Mouse (Mus musculus): Measurements from ENCODE around the gene Gpr160.
"Not testable (repeated sequence)": the region's sequence is repeated elsewhere in the genome, so short reads cannot be mapped to it uniquely, and the experiment has no call there.

The Gpr160 gene
- long read RNA-seq, experiment 1, partial matches to known transcripts: 0 of 1 reads
- long read RNA-seq, experiment 1, other reads (novel, unspliced or antisense): 1 of 1 reads
- long read RNA-seq, experiment 2: 0 reads

DNA sequence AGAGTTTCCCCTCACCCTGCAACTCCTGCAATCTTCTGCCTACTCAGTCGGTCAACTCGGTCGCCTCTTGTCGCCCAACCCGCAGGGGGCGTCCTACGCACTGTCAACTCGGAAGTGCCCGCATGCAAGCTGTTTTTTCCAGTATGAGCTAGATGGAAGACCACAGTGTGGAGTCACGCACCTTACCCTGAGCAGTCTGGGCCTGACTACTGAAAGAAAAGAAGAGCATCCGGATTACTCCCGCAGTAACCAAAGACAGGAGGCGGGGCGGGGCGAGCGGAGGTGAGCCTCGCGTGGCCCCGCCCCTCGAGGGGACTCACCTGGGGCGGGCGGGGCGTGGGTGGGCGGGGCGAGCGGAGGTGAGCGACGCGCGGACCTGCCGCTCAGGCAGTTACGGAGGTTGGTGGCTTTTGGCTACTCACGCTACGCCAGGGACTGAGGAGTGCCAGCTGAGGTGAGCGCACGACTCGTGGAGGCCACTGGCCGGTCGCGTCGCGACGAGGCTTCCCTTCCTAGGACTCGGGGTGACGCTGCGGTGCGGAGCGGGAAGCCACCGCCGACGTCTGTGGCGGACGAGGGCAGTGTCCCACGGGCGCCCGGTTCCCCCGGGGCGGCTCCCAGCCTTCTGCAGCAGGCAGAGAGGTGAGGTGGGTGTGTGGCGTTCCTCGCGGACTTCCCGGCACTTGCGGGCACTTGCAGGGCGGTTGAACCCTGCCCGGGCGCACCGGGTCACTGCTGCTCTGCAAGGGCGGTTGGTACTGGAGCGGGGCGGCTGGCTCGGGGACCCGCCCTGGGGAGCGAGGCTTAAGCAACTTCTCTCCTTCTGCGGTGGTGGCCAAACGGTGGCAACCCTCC lies at the start of gene Gpr160:
Gene Gpr160, plus strand, starts transcription at position 347 of the 855 bp plus-strand sequence.
- intact Hi-C loops (cut with DNase I): no loop called here

- intact Hi-C loops (cut with DNase I): no loop called here
Measured at GRCm38 (mm10) chr3:30812881-30813280, 42.9 kb upstream of the Gpr160 start.

DNA sequence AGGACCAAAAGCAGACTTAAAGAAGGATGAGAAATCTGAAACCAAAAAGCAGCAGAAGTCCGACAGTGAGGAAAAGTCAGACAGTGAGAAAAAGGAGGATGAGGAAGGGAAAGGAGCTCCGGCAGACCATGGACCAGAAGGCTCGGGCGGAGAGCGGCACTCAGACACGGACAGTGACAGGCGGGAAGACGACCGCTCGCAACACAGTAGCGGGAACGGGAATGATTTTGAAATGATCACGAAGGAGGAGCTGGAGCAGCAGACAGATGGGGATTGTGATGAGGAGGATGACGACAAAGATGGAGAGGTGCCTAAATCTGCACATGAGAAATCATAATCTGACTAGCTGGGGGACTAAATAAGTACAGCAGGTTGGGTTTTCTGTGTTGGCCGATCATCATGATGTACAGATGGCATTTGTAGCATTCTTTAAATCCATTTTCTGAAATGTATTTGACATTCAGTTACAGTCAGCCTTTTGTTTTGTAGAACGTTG lies 37.1 kb upstream of the Gpr160 start:
- intact Hi-C loops (cut with DNase I): no loop called here

GRCm38 (mm10) chr3:30822163-30822562 lies 33.6 kb upstream of the Gpr160 start:
- intact Hi-C loops (cut with DNase I): no loop called here

GRCm38 (mm10) chr3:30826069-30826468 lies 29.7 kb upstream of the Gpr160 start:
- intact Hi-C loops (cut with DNase I): no loop called here

DNA sequence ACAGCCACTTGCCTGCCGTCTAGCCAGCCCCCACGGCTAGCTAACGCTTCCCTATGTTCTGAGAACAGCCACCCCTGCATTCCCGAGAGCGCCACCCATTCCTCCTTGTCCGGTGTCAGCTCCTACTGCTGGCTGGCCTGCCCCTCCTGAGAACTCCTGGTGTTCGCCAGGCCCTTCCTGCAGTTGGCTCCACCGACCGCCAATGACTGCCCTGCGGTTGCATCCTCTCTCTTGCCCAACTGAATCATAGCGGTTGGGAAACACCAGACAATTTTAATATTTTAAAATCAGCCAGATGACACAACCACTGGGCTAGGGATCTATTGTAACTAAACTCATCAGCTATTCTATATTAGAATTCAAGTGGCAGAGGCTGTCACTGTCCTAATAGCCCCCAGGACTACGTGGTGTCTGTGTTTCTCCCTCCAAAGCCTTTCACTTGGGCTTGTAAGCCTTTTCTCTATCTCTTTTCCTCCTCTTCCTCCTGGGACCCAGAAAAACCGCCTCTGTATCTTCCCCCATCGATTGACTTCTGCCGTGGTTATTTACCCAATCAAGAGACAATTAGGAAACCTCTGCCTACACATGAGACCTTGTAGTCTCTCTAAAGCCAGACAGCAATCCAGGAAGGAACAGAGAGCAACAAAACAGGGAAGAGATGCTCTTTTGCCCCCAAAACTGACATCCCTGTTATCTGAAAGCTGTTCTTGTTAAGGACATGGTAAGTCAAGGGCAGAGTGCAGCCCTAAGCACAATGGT lies 23.7 kb upstream of the Gpr160 start:
- intact Hi-C loops (cut with DNase I): no loop called here

- intact Hi-C loops (cut with DNase I): no loop called here
Measured at GRCm38 (mm10) chr3:30833254-30833653, 22.5 kb upstream of the Gpr160 start.

- intact Hi-C loops (cut with DNase I): no loop called here
Measured at GRCm38 (mm10) chr3:30845755-30846154, 10.0 kb upstream of the Gpr160 start.

- intact Hi-C loops (cut with DNase I): no loop called here
Measured at GRCm38 (mm10) chr3:30847413-30847812, 8.3 kb upstream of the Gpr160 start.

DNA sequence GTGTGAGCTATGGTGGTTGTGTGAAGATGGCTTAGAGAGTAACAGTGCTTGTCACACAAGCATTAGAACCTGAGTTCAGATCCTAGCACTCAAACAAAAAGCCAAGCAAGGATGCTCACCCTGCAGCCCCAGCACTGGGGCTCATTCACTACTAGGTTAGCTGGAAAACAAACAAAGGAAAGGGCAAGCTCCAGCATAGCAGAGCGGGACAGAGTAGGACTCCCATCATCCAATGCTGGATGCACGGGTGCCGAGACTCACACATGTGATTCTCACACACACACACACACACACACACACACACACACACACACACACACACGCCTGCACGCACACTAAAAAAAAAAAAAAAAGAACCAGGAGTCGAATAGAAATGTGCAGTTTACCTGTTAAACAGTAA lies 4.3 kb upstream of the Gpr160 start:
- intact Hi-C loops (cut with DNase I): no loop called here

GRCm38 (mm10) chr3:30853596-30853995 lies 2.2 kb upstream of the Gpr160 start:
- intact Hi-C loops (cut with DNase I): no loop called here

- intact Hi-C loops (cut with DNase I): not testable (repeated sequence)
Measured at GRCm38 (mm10) chr3:30859599-30859998, 3.8 kb downstream of the Gpr160 start.

GRCm38 (mm10) chr3:30860705-30861104 lies 5.0 kb downstream of the Gpr160 start:
- intact Hi-C loops (cut with DNase I): no loop called here

- intact Hi-C loops (cut with DNase I): no loop called here
Measured at GRCm38 (mm10) chr3:30863712-30864435, 8.1 kb downstream of the Gpr160 start.

DNA sequence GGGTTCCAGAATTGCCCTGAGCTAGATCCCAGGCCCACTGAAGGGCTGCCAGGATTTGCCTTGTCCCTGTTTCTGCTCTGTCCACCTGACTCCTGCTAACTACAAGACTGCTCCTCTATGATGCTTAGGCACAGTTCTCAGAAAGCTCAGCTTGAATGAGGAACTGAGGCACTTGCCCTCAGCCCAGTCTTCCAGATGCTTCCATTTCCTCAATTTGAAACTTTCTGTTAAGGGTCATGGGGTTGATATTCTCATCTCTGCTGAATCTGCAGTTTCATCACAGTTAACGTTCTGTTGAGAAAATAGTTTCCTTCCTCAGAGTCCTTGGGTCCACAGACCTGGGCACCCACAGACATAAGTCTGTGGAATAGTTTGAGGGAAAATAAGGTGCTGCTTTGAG lies 8.9 kb downstream of the Gpr160 start:
- intact Hi-C loops (cut with DNase I): no loop called here

- intact Hi-C loops (cut with DNase I): no loop called here
Measured at GRCm38 (mm10) chr3:30868176-30868575, 12.4 kb downstream of the Gpr160 start.

GRCm38 (mm10) chr3:30868625-30869024 lies 12.9 kb downstream of the Gpr160 start:
- intact Hi-C loops (cut with DNase I): no loop called here

DNA sequence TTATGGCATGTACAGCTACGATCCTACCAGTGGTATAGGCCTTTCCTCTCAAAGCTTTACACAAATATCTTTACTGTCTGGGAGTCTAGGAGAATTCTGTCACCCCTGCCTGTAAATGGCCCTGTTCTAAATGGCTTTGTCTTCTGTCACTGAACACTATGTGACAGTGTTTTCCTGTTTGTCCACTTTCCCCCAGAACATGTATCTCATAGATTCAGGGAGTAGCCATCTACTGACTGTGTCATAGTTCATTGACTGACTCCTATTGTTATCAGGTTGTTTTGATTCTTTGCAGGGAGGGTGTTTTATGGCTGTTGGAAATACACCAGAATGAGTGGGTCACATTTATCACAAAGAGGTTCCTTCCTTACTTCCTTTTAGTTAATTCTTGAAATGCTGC lies 14.2 kb downstream of the Gpr160 start:
- intact Hi-C loops (cut with DNase I): no loop called here

GRCm38 (mm10) chr3:30876709-30877108 lies 21.0 kb downstream of the Gpr160 start:
- intact Hi-C loops (cut with DNase I): no loop called here

DNA sequence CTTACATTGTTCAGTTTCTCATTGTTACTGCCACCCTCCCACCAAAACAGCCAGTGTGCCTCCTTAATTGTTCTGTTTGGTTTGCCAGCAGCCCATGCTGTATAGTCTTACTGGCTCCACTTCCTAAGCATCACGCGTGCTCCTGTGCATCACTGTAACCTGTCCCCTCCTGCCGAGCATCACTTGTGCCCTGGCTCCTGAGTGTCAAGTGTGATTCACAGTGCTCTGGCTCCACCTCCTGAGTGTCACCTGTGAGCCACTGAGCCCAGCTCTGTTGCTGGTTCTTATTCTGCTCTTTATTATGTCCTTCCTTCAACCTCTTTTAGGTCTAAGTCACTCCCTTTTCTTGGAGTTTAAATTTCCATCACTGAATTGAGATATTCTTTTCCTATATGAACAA lies 31.7 kb downstream of the Gpr160 start:
- intact Hi-C loops (cut with DNase I): no loop called here

DNA sequence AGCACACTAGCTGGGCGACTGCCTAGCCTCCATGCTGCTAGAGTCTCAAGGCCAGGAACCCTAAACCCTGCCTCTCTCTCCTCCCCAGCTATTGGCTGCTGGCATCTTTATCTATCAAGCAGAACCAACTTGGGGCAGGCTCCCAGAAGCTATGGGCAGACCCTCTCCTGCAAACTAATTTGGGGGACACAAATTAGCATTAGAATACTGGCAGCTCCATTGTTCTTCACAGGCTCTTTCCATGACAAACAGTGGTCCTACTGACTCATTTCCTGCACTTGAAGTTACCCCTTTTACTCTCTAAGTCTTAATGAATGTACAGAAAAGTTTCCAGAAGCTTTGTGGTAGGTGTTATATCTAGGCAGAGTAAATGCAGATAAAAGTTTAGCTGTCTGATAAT lies 33.3 kb downstream of the Gpr160 start:
- intact Hi-C loops (cut with DNase I): no loop called here

All from adrenal gland (tissue).